Mouse (Mus musculus) testis, adult 2 months (tissue): ENCODE measurements at regions not wholly inside any gene's neighbourhood (a gene's known extent, or its start where the extent isn't known, plus 50 kb on each side); places are given as distances from the start of the nearest gene placed in this dataset.

Source experiments
- CTCF ChIP-seq: fragments of 200-500 bp; IDR thresholded peaks from 2 replicates; pipeline ENCODE4 v1.5.1; 2012; ENCODE audit warnings: low read depth, mild to moderate bottlenecking, inconsistent platforms, low read length, moderate library complexity; ENCODE audit not compliant: control insufficient read depth, insufficient read depth, insufficient replicate concordance
- POLR2A ChIP-seq: fragments of 200-500 bp; IDR thresholded peaks from 2 replicates; pipeline ENCODE4 v1.6.1; 2012; ENCODE audit warnings: low read depth, mild to moderate bottlenecking, inconsistent platforms, low read length, moderate library complexity; ENCODE audit not compliant: control insufficient read depth

DNA sequence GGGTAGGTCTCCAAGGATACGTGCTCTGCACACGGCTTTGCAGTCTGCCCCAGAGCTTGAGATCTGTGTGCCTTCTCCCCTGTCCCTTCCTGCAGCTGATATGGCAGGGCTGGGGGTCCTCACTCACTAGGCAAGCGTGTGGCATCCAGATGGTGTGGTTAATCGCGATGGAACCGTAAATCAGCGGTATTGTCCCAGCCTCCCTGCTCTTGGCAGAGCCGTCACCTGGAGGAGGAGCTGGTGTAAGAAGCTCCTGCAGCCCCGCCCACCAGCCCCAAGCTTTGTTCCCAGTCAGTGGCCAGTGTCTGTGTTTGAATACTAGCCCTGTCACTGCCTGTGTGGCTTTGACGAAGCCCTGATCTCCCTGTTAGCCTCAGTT, 65.8 kb downstream of the Cstad start:
- no peak for TF ChIP-seq POLR2A
- TF ChIP-seq CTCF: no peak
